Mouse (Mus musculus) lung, embryonic 14.5 days (tissue): ENCODE measurements around the gene Fbxw4. TPM values are rescaled to one million over a fixed set of nuclear protein-coding genes. Genes with fewer than 3 reads are reported as not detected.

ENCODE experiments used
- ATAC-seq: fragments of 200-750 bp; cut with Nextera tagmentation; 2 replicates; pipeline ENCODE4 v1.8.0; 2017; ENCODE audit warnings: mild to moderate bottlenecking, moderate TSS enrichment, moderate library complexity; ENCODE audit not compliant: insufficient read depth
- DNase-seq: peaks from one replicate; pipeline ENCODE4 v3.0.0-alpha.2; 2015
- H3K27ac ChIP-seq: fragments of 300-500 bp; sonication (generic); 2 replicates; pipeline ENCODE4 v1.5.1; 2014; ENCODE audit warnings: low read depth, mild to moderate bottlenecking, moderate library complexity
- H3K27me3 ChIP-seq: fragments of 300-500 bp; sonication (generic); 2 replicates; pipeline ENCODE4 v1.6.1; 2014; ENCODE audit warnings: low read length, control low read depth; ENCODE audit not compliant: insufficient read depth
- H3K36me3 ChIP-seq: fragments of 300-500 bp; sonication (generic); 2 replicates; pipeline ENCODE4 v1.6.1; 2014; ENCODE audit warnings: control low read depth; ENCODE audit not compliant: insufficient read depth
- H3K4me1 ChIP-seq: fragments of 300-500 bp; sonication (generic); 2 replicates; pipeline ENCODE4 v1.6.1; 2014; ENCODE audit warnings: antibody characterized with exemption, control low read depth; ENCODE audit not compliant: insufficient read depth
- H3K4me2 ChIP-seq: fragments of 300-500 bp; sonication (generic); 2 replicates; pipeline ENCODE4 v1.6.1; 2014; ENCODE audit warnings: mild to moderate bottlenecking
- H3K4me3 ChIP-seq: fragments of 300-500 bp; sonication (generic); 2 replicates; pipeline ENCODE4 v1.5.1; 2014; ENCODE audit warnings: low read depth, low read length
- H3K9ac ChIP-seq: fragments of 300-500 bp; sonication (generic); 2 replicates; pipeline ENCODE4 v1.6.1; 2014
- H3K9me3 ChIP-seq: fragments of 300-500 bp; sonication (generic); 2 replicates; pipeline ENCODE4 v1.6.1; 2016; ENCODE audit warnings: low read depth, low read length, control low read depth
- CTCF ChIP-seq: IDR thresholded peaks from 2 replicates; pipeline ENCODE4 v1.5.1; 2016; ENCODE audit warnings: antibody characterized with exemption, low read depth
- WGBS: fragments of 180-500 bp; shearing (Covaris S2); extraction: QIAGEN DNeasy Blood & Tissue Kit; methylation state at CpG from one replicate; pipeline ENCODE4 v1.1.7; 2014; 5-methylcytosine and 5-hydroxymethylcytosine counted together
- polyA plus RNA-seq: library from polyadenylated mRNA; unstranded; fragments of >200 nt; fragmentation: Nextera tagmentation; extraction: Ambion mirVana; gene quantifications from 2 replicates; pipeline ENCODE4 v1.2.1, GENCODE M21; 2014

The Fbxw4 gene
- polyA plus RNA-seq = 5.1 and 7.5 TPM in 2 replicates

- under 1% methylated on average over 87 of the region's 94 CpGs for WGBS
- Histone ChIP-seq H3K27me3 (no peaks in the 10 kb centered on the region), H3K4me2 (peak within 1 kb of the TSS; percentile 72), H3K36me3 (no peaks in the 10 kb centered on the region), H3K4me1 (peaks cover 7% of the 10 kb centered on the region; the same call in 1 of the 2 replicates), H3K27ac (peak within 1 kb of the TSS; percentile 97), H3K9me3 (no peaks in the 10 kb centered on the region), H3K4me3 (peak within 1 kb of the TSS; percentile 92), H3K9ac (peak within 1 kb of the TSS; percentile 98)
- ATAC-seq = peak; percentile 91
- TF ChIP-seq CTCF = no peak
- DNase-seq = peak; percentile 79
Observed at GRCm38 (mm10) chr19:45659738-45660502, at the start of gene Fbxw4. Fbxw4 (minus strand) TSS chr19:45660312.

- H3K4me2 ChIP-seq = no peak overlapping the region
- H3K9me3 ChIP-seq = no peaks in the 10 kb centered on the region
- no peak overlapping the region for H3K9ac ChIP-seq
- H3K27ac ChIP-seq = no peak overlapping the region
- H3K4me3 ChIP-seq = no peak overlapping the region
- no peak for ATAC-seq
- no peaks in the 10 kb centered on the region for H3K27me3 ChIP-seq
- H3K36me3 ChIP-seq = no peaks in the 10 kb centered on the region
- WGBS = 61% methylated on average over 3 of the region's 3 CpGs
- no peaks in the 10 kb centered on the region for H3K4me1 ChIP-seq
- TF ChIP-seq CTCF = no peak
- DNase-seq = no peak
Observed at GRCm38 (mm10) chr19:45708704-45709103, 48.6 kb upstream of the Fbxw4 start.

GRCm38 (mm10) chr19:45696281-45696600, 36.1 kb upstream of the Fbxw4 start:
- TF ChIP-seq CTCF = no peak
- Histone ChIP-seq H3K9ac (no peak overlapping the region), H3K27me3 (no peaks in the 10 kb centered on the region), H3K4me2 (no peak overlapping the region), H3K4me1 (no peaks in the 10 kb centered on the region), H3K27ac (no peak overlapping the region), H3K9me3 (no peaks in the 10 kb centered on the region), H3K36me3 (no peaks in the 10 kb centered on the region), H3K4me3 (no peak overlapping the region)
- 33% methylated on average over 6 of the region's 6 CpGs for WGBS
- ATAC-seq (no peak), DNase-seq (no peak)

GRCm38 (mm10) chr19:45695496-45696280, 35.6 kb upstream of the Fbxw4 start:
- WGBS = 34% methylated on average over 25 of the region's 25 CpGs
- Histone ChIP-seq H3K4me2 (no peak overlapping the region), H3K4me1 (no peaks in the 10 kb centered on the region), H3K27ac (no peak overlapping the region), H3K36me3 (no peaks in the 10 kb centered on the region), H3K4me3 (no peak overlapping the region), H3K9ac (peak overlapping the region; percentile 18; the same call in 1 of the 2 replicates), H3K9me3 (no peaks in the 10 kb centered on the region), H3K27me3 (no peaks in the 10 kb centered on the region)
- DNase-seq (no peak), ATAC-seq (no peak)
- no peak for TF ChIP-seq CTCF

GRCm38 (mm10) chr19:45694056-45694455, 33.9 kb upstream of the Fbxw4 start:
- Histone ChIP-seq H3K36me3 (no peaks in the 10 kb centered on the region), H3K4me1 (no peaks in the 10 kb centered on the region), H3K27ac (no peak overlapping the region), H3K27me3 (no peaks in the 10 kb centered on the region), H3K4me2 (no peak overlapping the region), H3K9me3 (no peaks in the 10 kb centered on the region), H3K4me3 (no peak overlapping the region), H3K9ac (no peak overlapping the region)
- peak; percentile 14; the same call in 1 of the 2 replicates for TF ChIP-seq CTCF
- 35% methylated on average over 3 of the region's 3 CpGs for WGBS
- DNase-seq (peak; percentile 31), ATAC-seq (no peak)

- TF ChIP-seq CTCF = no peak
- no peak overlapping the region for H3K27ac ChIP-seq
- WGBS = 83% methylated on average over 8 of the region's 8 CpGs
- no peaks in the 10 kb centered on the region for H3K9me3 ChIP-seq
- no peaks in the 10 kb centered on the region for H3K36me3 ChIP-seq
- no peak overlapping the region for H3K9ac ChIP-seq
- ATAC-seq (no peak), DNase-seq (no peak)
- H3K4me2 ChIP-seq = no peak overlapping the region
- no peaks in the 10 kb centered on the region for H3K27me3 ChIP-seq
- H3K4me1 ChIP-seq = no peaks in the 10 kb centered on the region
- H3K4me3 ChIP-seq = no peak overlapping the region
Observed at GRCm38 (mm10) chr19:45692211-45692610, 32.1 kb upstream of the Fbxw4 start.

GRCm38 (mm10) chr19:45691001-45691535, 31.0 kb upstream of the Fbxw4 start:
- TF ChIP-seq CTCF = no peak

More at GRCm38 (mm10) chr19:45691001-45691535, 31.0 kb upstream of the Fbxw4 start:
- Histone ChIP-seq H3K9ac (no peak overlapping the region), H3K27ac (no peak overlapping the region), H3K4me1 (no peaks in the 10 kb centered on the region), H3K4me2 (no peak overlapping the region), H3K36me3 (no peaks in the 10 kb centered on the region), H3K9me3 (no peaks in the 10 kb centered on the region), H3K4me3 (no peak overlapping the region), H3K27me3 (no peaks in the 10 kb centered on the region)
- 61% methylated on average over 8 of the region's 8 CpGs for WGBS
- ATAC-seq (no peak), DNase-seq (no peak)
